Mouse (Mus musculus) kidney, adult 18-20 months (tissue): ENCODE measurements around the gene BC051142.
A peak's percentile ranks its signal among the peaks of the same experiment; 100 is the strongest.

Experiments used
- DNase-seq: peaks from one replicate; pipeline ENCODE4 v3.0.0; 2021

Gene BC051142

GRCm38 (mm10) chr17:34398711-34399393, at the start of gene BC051142:
Gene BC051142, plus strand, starts transcription at chr17:34398820.
- DNase-seq: peak; percentile 82

DNA sequence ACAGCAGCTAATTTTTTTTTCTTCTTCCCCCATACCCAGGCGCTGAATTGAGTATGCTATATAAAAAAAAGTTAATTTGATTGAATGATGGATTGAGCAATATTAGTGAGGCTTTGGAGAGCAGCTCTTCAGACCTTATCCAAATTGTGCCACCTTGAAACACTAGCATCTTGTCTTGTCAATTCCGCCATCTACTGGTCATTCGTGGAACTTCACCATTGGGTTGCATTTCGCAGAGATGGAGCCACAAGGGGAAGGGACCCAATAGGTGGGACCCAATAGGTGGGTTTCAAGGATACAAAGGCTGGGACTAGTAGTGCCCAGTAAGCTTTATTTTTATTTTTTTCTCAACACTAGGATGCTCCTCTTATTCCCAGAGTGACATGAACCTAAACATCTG, 49.2 kb upstream of the BC051142 start:
- DNase-seq: peak; percentile 76

GRCm38 (mm10) chr17:34354539-34354938, 44.1 kb upstream of the BC051142 start, which contains the start of gene Btnl2:
Gene Btnl2, plus strand, starts transcription at chr17:34354822.
- DNase-seq: no peak

GRCm38 (mm10) chr17:34354940-34355339, 43.7 kb upstream of the BC051142 start:
- no peak for DNase-seq

DNA sequence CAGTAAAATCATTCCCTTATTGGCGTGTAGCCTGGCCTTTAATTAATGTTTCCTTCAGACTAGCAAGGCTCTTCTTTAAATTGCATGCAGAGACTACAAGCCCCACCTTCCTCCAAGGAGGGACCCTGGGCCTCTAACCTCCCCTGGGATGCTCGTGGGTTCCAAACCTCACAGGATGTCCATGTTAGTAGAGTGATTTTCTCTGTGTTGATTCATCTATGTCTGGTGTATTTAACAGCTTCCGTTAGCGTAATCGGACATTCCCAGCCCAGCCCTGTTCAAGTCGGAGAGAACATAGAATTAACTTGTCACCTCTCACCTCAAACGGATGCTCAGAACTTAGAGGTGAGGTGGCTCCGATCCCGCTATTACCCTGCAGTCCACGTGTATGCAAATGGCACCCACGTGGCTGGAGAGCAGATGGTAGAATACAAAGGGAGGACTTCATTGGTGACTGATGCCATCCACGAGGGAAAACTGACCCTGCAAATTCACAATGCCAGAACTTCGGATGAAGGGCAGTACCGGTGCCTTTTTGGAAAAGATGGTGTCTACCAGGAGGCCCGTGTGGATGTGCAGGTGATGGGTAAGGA, 35.6 kb upstream of the BC051142 start:
- no peak for DNase-seq

DNA sequence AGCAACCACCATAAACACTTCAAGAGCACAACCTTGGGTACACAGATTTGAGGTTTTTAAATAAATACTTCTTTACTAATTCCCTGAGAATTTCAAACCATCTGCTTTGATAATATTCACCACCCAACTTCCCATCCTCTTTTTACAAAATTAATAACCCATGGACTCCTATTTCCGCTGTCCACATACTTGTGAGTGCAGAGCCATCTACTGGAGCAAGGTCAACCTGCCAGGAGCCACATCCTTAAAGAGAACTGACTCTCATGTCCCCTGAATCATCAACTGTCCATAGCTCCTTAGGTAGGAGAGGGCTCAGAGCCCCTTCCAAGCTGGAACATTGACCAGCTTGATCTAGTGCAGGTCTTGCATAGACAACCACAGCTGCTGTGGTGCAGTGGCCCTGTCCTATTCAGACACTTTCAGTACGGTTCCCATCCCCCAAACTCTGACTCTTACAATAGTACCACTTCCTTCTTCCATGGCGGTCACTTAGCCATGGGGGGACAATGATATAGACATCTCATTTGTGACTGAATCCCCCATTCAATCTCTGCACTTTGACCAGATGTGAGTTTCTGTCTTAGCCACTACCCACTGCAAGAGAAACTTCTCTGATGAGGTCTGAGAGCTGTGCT, 34.8 kb upstream of the BC051142 start:
- no peak for DNase-seq

DNA sequence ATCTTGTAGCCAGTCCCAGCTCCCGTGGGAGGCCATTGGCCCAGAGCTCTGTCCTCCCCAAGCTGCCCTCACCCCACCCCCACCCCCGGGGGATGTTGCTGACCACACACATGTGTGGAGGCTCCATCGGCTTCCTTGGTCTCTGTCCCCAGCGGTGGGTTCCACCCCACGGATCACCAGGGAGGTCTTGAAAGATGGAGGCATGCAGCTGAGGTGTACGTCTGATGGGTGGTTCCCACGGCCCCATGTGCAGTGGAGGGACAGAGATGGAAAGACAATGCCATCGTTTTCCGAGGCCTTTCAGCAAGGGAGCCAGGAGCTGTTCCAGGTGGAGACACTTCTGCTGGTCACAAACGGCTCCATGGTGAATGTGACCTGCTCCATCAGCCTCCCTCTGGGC, 33.6 kb upstream of the BC051142 start:
- no peak for DNase-seq

DNA sequence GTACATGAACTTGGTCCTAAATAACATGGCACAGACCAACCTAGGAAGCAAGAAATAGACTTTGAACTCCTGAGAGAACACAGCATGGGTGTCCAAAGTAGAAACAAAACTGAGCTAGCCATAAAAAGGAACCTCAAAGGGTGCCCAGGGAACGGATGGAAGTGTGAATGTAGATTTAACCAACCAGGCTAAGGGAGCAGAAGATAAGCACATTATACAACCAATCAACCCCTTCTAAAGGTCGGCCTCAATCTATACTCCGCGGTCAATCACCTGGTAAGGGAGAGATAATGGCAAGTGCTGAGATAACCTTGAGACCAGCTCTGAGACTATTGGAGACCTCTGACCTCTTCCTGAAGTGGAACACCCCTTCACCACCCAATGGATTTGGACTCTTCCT, 28.1 kb upstream of the BC051142 start:
- no peak for DNase-seq

DNA sequence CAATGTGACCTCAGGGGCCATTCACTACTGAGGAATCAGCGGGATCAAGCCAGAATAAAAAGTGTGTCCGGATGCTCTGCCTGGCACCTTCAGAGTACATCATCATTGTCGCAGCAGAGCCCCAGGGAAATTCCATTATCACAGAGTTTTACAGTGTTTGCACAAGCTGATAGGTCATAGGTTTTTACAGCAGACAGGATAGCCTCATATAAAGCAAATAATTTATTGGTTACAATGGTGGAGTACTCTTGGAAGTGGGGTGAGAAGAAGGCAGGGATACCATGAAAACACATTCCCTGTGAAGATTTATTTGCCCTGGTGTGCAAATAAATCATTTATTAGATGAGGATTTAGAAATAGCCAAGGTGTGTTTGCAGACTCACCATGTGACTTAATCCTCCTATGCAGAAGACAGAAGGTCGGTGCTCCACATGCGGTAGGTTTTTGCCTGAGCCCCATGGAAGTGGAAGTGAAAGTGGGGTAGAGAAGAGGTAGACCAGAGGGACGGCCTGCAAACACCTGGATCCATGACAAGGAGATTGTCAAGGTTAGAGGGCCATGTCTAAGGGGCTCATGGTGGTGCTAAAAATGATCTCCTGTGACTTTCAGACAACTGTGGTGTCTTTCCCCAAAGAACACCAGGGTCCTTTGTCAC, 25.4 kb upstream of the BC051142 start:
- DNase-seq: no peak

DNA sequence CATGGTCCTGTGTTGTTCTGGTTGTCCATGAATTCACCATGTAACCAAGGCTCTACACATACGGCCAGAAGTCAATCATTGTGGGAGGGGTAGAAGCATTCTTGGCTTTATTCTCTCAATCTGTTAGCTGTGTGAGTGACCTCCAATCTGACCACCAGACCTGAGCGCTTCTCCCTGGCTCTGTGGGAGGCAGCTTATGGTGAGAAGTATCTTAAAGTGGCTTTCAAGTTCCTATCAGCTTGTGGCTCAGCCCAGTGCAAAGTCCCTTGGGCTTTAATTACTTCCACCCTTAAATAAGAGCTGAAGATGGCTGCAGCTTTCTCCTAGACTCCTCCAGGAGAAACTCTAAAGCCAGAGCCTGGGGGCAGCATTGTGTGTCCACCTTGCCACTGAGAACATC, 21.8 kb upstream of the BC051142 start, which contains the start of gene Btnl1:
Gene Btnl1 (plus strand): TSS at position 286 of the 400 bp plus-strand sequence.
- no peak for DNase-seq

DNA sequence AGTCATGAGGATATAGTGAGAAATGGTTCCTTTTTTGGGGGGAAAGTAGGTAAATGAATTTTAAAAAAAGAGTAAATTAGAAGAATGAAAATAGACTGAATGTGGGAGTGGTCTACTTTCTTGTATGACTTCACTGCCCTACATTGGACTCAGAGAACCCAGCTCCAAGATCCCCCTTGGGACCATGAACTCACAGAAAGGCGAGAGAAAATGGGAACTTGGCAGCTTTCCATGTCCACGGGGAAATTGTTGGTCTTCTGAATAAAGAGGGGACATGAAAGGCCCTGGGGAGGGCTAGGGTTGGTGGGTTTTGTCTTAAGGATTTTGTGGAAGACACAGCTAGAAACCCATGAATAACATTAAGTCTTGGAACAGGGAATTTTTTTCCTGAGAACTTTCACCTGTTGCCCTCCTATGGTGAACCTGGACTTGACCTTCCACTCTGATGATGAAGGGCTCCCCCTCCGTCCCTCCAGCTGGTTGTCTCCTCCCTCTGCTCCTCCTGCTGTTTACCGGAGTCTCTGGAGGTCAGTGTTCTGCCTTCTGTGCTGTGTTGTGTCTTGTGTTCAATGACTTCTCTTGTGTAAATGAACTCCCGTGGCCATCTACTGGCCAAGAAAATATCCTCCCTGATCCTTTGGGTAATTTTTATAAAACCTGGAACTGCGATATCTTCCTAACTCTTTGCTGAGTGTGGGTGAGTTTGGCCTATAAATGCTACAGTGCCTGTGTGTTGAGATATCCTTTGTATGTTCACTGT, 21.0 kb upstream of the BC051142 start:
- no peak for DNase-seq

DNA sequence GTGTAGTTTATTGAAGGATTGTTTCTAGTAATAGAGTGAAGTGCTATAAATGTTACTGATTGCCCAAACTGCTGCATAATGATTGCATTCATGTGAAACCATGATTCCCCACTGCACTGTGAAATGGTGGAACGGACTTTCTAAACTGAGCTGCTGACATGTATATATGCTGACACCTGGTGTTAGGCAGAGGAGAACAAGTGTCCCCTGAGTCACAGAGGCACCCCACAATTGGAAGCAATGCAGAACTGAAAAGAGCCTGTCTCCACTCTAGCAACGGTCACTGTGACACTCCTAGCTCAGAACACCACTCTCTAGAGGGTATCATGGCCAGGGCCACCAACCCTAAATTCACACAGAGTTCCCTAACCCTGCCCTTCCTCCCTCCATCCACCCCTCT, 19.9 kb upstream of the BC051142 start:
- no peak for DNase-seq

DNA sequence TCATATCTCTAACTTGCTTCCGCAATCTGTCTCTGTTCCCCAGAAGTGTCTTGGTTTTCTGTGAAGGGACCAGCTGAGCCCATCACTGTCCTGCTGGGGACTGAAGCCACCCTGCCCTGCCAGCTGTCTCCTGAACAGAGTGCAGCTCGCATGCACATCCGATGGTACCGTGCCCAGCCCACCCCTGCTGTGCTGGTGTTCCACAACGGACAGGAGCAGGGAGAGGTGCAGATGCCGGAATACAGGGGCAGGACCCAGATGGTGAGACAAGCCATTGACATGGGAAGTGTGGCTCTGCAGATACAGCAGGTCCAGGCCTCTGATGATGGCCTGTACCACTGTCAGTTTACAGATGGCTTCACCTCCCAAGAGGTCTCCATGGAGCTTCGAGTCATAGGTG, 19.2 kb upstream of the BC051142 start:
- DNase-seq: no peak

GRCm38 (mm10) chr17:34381876-34382275, 16.7 kb upstream of the BC051142 start:
- no peak for DNase-seq

DNA sequence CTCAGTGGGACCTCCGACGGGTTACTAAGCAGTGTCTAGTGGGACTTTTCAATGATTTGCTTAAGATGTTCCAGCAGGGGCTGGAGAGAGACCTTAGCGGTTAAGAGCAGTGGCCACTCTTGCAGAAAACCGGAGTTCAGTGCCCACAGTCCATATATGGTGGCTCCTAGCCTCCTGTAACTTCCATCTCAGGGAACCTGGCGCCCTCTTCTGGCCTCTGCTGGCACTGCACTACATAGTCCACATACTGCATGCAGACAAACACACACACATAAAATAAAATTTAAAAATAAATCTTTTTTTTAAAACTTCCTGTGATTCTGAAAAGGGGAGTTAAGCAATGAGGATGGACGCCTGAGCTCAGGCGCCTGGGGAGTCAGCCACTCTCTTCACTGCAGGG, 15.4 kb upstream of the BC051142 start:
- no peak for DNase-seq

- no peak for DNase-seq
These were observed 13.9 kb upstream of the BC051142 start for GRCm38 (mm10) chr17:34384699-34385098.

GRCm38 (mm10) chr17:34386656-34387055, 12.0 kb upstream of the BC051142 start:
- no peak for DNase-seq

GRCm38 (mm10) chr17:34388513-34388912, 10.1 kb upstream of the BC051142 start:
- DNase-seq: peak; percentile 63

DNA sequence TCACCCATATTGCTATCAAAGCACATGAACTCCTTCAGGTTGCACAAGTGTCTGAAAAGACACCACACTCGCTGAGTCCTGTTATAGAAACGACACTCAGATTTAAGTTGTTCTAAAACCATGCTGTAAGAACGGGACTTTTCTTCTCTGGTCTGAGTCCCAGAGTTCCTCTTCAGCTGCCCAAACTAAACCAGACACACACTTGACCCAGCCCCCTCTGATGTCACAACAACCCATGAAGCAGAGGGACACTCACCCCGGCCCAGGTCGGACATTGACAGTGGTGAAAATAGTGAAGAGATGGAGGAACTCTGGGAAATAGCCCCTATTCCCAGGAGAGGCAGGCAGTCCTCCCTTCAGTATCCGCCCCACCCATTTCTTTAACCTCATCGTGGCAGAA, 7.1 kb upstream of the BC051142 start:
- DNase-seq: no peak

DNA sequence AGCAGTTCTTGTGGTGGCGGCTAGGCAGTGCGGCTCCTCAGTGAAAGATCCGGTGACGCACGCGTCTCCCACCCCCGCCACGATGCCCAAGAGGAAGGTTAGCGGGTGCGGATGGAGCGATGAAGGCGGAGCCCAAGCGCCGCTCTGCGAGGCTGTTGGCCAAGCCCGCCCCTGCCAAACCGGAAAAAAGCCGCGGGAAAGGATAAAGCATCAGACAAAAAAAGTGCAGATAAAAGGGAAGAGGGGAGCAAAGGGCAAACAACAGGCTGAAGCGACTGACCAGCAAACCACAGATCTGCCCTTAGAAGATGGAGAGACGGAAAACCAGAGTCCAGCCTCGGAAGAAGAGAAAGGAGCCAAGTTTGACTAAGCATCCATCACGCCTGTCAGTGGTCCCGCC, 6.3 kb upstream of the BC051142 start:
- DNase-seq: peak; percentile 29

- no peak for DNase-seq
These were observed 1.3 kb upstream of the BC051142 start for GRCm38 (mm10) chr17:34397357-34397756.

- DNase-seq: no peak
These were observed 436 bp upstream of the BC051142 start for GRCm38 (mm10) chr17:34398058-34398710.

- DNase-seq: no peak
These were observed 735 bp downstream of the BC051142 start for GRCm38 (mm10) chr17:34399394-34399715.
